Mouse (Mus musculus) small intestine, adult 2 months (tissue): Measurements from ENCODE around the gene Bcl2. TPM values are rescaled to one million over a fixed set of nuclear protein-coding genes. Genes with fewer than 3 reads are reported as not detected.
A peak's percentile ranks its signal among the peaks of the same experiment; 100 is the strongest.

ENCODE experiments used
- H3K27ac ChIP-seq: fragments of 200-500 bp; 2 replicates; pipeline ENCODE4 v1.5.1; 2012; ENCODE audit warnings: low read depth, low read length, control low read depth, inconsistent platforms; ENCODE audit not compliant: insufficient read depth
- H3K27me3 ChIP-seq: fragments of 200-500 bp; 2 replicates; pipeline ENCODE4 v1.6.1; 2012; ENCODE audit warnings: mild to moderate bottlenecking, moderate library complexity, low read length, inconsistent platforms; ENCODE audit not compliant: control insufficient read depth, insufficient read depth
- H3K36me3 ChIP-seq: fragments of 200-500 bp; 2 replicates; pipeline ENCODE4 v1.6.1; 2012; ENCODE audit warnings: mild to moderate bottlenecking, low read length, control low read depth, inconsistent platforms; ENCODE audit not compliant: control insufficient read depth, insufficient read depth
- H3K4me1 ChIP-seq: fragments of 200-500 bp; 2 replicates; pipeline ENCODE4 v1.6.1; 2012; ENCODE audit warnings: low read length, inconsistent platforms, mixed read lengths; ENCODE audit not compliant: control insufficient read depth, insufficient read depth, insufficient read length
- H3K4me3 ChIP-seq: fragments of 200-500 bp; 2 replicates; pipeline ENCODE4 v1.5.1; 2012; ENCODE audit warnings: low read depth, mild to moderate bottlenecking, control low read depth, inconsistent platforms, low read length, moderate library complexity
- CTCF ChIP-seq: fragments of 200-500 bp; IDR thresholded peaks from 2 replicates; pipeline ENCODE4 v1.5.1; 2012; ENCODE audit warnings: low read depth, mild to moderate bottlenecking, control low read depth, inconsistent platforms, low read length, moderate library complexity, mixed read lengths; ENCODE audit not compliant: insufficient replicate concordance, insufficient read length; ENCODE audit errors: extremely low read depth
- POLR2A ChIP-seq: fragments of 200-500 bp; IDR thresholded peaks from 2 replicates; pipeline ENCODE4 v1.6.1; 2012; ENCODE audit warnings: low read depth, mild to moderate bottlenecking, control low read depth, inconsistent platforms, low read length, moderate library complexity
- WGBS: fragments of 180-500 bp; shearing (Covaris S2); methylation state at CpG from one replicate; pipeline ENCODE4 v1.1.7; 2018; 5-methylcytosine and 5-hydroxymethylcytosine counted together
- polyA plus RNA-seq: library from polyadenylated mRNA; depleted of rRNA; stranded (reverse); fragments of >200 nt; gene quantifications from 2 replicates; pipeline ENCODE4 v1.2.3, GENCODE M21; 2012

Gene Bcl2
- polyA plus RNA-seq, 1 experiment: 1.5 TPM

DNA sequence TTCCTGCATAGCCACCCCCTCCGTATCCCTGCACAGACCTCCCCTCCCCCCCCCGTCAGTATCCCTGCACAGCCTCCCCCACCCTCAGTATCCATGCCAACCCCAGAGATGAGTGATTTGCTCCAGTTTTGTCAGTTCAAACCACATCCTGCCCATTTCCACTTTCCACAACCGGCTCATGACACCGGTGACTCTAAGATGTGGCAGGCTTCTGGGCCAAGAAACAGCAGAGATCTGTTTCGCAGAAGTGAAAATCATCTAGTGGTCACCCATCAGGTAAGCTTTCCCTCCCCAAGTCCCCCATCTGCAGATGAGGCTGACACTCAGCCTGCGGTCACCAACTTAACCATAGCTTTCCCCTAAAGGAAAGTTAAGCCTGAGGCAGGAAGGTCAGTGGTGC is 198.5 kb downstream of the Bcl2 start:
- H3K27ac ChIP-seq: no peak overlapping the region
- no peaks in the 10 kb centered on the region for H3K27me3 ChIP-seq
- H3K4me1 ChIP-seq: peaks cover 5% of the 10 kb centered on the region; the same call in 1 of the 2 replicates
- no peaks in the 10 kb centered on the region for H3K36me3 ChIP-seq
- no peak overlapping the region for H3K4me3 ChIP-seq
- 81% methylated on average over 6 of the region's 6 CpGs for WGBS
- TF ChIP-seq CTCF: no peak

DNA sequence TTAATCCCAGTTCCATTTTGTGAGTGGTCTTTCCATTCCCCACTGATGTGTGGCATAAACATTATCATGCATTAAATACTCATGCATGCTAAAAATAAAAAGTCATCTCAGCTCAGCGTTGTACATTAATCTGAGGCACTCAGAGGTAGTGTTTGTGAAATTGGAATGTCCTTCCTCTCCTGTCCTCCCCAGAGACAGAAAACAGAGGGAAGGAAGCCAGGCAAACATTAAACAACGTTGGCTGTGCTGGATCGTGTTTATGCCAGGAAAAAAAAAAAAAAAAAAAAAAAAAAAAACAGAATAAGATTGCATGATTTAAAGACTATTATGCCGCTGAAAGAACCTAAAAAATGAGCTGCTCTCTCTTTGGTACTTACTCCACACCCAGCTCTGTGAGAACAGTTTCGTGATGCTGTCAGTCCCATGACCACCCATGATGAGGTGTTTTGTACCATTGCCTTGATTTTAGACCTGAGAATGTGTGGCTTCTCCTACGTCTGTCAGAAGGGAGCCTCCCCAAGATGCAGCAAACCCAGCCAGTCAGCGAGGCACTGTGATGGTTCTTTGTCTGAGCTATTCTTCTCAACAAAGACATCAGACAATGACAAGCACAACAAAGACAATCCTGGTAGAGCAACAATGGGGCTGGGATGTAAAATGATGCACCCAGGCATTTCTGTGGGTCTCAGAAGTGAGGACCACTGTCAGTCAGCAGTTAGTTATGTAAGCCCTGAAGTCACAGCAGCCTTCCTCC is 200.0 kb downstream of the Bcl2 start:
- peaks cover 5% of the 10 kb centered on the region; the same call in 1 of the 2 replicates for H3K4me1 ChIP-seq
- H3K36me3 ChIP-seq: no peaks in the 10 kb centered on the region
- H3K27me3 ChIP-seq: no peaks in the 10 kb centered on the region
- TF ChIP-seq POLR2A (no peak), CTCF (no peak)
- 63% methylated on average over 7 of the region's 7 CpGs for WGBS
- no peak overlapping the region for H3K27ac ChIP-seq
- H3K4me3 ChIP-seq: no peak overlapping the region

DNA sequence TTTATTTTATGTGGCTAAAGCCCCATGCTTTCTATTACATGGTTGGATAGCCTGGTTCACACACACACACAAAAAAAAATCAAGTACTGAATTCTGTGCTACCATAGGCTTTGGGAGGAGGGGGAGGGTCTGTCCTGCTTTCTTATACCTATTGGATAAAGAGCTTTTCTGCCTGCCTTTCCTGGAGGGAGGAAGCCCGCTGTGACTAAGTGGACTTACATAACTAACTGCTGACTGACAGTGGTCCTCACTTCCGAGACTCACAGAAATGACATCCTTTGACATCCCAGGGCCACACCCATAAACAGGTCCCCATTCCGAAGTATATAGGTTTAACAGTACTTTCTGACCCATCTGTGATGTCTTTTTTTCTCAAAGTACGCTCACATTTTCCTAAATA is 200.6 kb downstream of the Bcl2 start:
- Histone ChIP-seq H3K27me3 (no peaks in the 10 kb centered on the region), H3K36me3 (no peaks in the 10 kb centered on the region), H3K27ac (no peak overlapping the region), H3K4me1 (peaks cover 5% of the 10 kb centered on the region; the same call in 1 of the 2 replicates), H3K4me3 (no peak overlapping the region)
- TF ChIP-seq POLR2A (no peak), CTCF (no peak)
- 78% methylated on average over 4 of the region's 4 CpGs for WGBS

DNA sequence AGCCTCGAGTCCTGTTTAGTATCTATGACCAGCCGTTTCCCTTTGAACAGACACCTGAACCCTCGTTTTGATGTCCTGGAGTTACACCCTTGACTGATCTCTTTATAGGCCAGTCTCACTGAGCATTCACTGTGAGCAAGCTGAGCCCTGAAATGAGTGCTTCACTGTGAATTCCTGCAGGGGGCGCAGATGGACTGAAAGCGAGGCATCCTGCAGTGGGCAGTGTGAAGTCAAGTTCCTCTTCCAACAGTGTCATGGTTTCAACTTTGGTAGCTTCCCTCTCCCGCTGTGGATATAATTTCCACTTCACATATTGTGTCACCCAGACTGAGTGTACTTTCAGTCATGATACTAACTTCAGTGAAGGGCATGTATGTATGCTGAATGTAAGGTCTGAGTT is 202.5 kb downstream of the Bcl2 start:
- TF ChIP-seq POLR2A (no peak), CTCF (peak; percentile 94)
- Histone ChIP-seq H3K4me1 (no peaks in the 10 kb centered on the region), H3K36me3 (no peaks in the 10 kb centered on the region), H3K27ac (no peak overlapping the region), H3K4me3 (no peak overlapping the region), H3K27me3 (no peaks in the 10 kb centered on the region)
- 7% methylated on average over 6 of the region's 6 CpGs for WGBS

DNA sequence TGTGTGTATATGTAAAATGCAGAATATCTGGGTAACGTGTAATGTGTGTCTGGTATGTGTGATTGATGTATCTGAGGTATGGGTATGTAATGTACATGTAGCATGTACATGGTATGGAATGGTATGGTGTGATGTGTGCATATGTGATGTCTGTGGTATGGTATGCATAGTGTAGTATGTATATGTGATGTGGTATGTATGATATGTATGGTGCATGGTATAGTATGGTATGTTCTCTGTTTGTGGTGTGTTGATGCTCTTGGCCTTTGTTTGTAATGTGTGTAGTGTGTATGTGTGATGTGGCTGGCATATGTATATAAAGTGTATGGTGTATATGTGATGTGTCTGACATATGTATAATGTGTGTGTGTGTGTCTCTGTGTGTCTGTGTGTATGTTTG is 206.5 kb downstream of the Bcl2 start:
- WGBS: 98% methylated on average over 1 of the region's 1 CpGs

DNA sequence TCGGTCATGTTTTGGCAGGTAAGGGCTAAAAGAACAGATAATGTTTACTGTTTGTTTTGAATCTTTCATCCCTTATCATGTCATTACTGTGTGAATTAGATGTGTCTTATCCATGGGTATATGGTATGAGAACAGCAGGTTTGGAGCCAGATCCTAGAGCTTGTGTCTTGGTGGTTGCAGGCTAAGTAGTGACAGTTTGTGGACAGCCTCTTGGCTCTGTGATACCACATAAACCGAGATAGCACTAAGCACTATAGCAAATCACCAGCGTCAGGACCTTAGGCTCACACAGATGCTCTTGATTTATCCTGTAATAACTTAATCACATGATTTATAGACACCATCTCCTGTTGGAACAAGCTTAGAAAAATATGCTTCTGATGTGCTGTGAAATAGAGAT is 210.2 kb downstream of the Bcl2 start:
- WGBS: 86% methylated on average over 3 of the region's 3 CpGs
- no peak for TF ChIP-seq CTCF
- no peak for TF ChIP-seq POLR2A
- no peaks in the 10 kb centered on the region for H3K36me3 ChIP-seq
- no peak overlapping the region for H3K4me3 ChIP-seq
- no peaks in the 10 kb centered on the region for H3K4me1 ChIP-seq
- no peaks in the 10 kb centered on the region for H3K27me3 ChIP-seq
- H3K27ac ChIP-seq: no peak overlapping the region

More for the DNA sequence above, 206.5 kb downstream of the Bcl2 start:
- no peaks in the 10 kb centered on the region for H3K27me3 ChIP-seq
- H3K27ac ChIP-seq: no peak overlapping the region
- H3K4me3 ChIP-seq: no peak overlapping the region
- H3K36me3 ChIP-seq: no peaks in the 10 kb centered on the region
- no peak for TF ChIP-seq POLR2A
- TF ChIP-seq CTCF: no peak
- H3K4me1 ChIP-seq: no peaks in the 10 kb centered on the region

DNA sequence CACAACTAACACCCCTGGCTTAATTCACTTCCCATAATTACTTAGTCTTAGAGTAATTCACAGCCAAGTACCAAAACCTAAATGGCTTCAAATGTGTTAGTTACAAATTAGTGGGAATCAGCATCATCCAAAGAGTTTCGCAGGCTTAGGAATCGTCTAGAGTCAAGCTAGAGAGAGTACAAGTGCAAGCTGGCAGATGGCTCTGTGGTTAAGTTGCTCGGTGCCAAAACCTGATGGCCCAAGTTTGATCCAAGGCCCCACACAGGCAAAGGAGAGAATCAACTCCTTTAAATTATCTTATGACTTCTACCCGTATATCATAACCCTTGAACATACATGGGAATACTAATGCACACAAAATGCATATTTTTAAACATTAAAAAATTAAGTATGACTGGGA is 210.7 kb downstream of the Bcl2 start:
- H3K4me3 ChIP-seq: no peak overlapping the region
- TF ChIP-seq CTCF (no peak), POLR2A (no peak)
- H3K27ac ChIP-seq: no peak overlapping the region
- no peaks in the 10 kb centered on the region for H3K36me3 ChIP-seq
- 89% methylated on average over 4 of the region's 4 CpGs for WGBS
- H3K27me3 ChIP-seq: no peaks in the 10 kb centered on the region
- H3K4me1 ChIP-seq: no peaks in the 10 kb centered on the region
